Comparison of ENCODE assay signal across 12 mouse cellular contexts in genomic region chr1:193242863-193243262, GRCm38 (mm10). TPM values are rescaled to one million over a fixed set of nuclear protein-coding genes. Genes with fewer than 3 reads are reported as not detected.
DNase-seq lines count a peak whose midpoint lies in the region; ATAC-seq and TF ChIP-seq lines count a peak whose summit lies in the region.
"Had no signal": no experiment of that assay in that cellular context is flagged by ENCODE, and none has a peak within 500 bp of the region (broad histone marks: within the 10 kb centered on the region; RNA-seq: fewer than 3 reads in every experiment).

No protein-coding gene starts in this region.

- in situ Hi-C loops in CH12.LX (cut with MboI; ENCODE audit: low pct_ligation_motif_present, low pct_unique_long_range_greater_than_20kb, low sequenced_read_pairs), result no loop called here

- no peaks in the 10 kb centered on the region for H3K27me3 ChIP-seq in forebrain, embryonic 16.5 days (replicated peaks; ENCODE audit: control insufficient read depth, insufficient read depth, low read length)
- no peaks in the 10 kb centered on the region for H3K27me3 ChIP-seq in forebrain, embryonic 13.5 days
- no peaks in the 10 kb centered on the region for H3K27me3 ChIP-seq in kidney, adult 2 months (replicated peaks; ENCODE audit: control insufficient read depth, insufficient read depth, low read length)
- H3K27me3 ChIP-seq in CH12.LX (replicated peaks), result no peaks in the 10 kb centered on the region
- H3K27me3 ChIP-seq: embryonic facial prominence, embryonic 12.5 days; liver, embryonic 13.5 days had no signal

- dilution Hi-C loops in CH12.LX (cut with MboI; ENCODE audit: extremely low pct_ligation_motif_present, extremely low pct_unique_long_range_greater_than_20kb, low sequenced_read_pairs), result no loop called here

- no peak; the same call in none of the 2 replicates for TF ChIP-seq RAD21 in CH12.LX (IDR thresholded peaks at IDR 0.05; ENCODE audit: low read depth, low read length)

- DNase-seq in kidney, adult 2 months, result no peak
- no peak for DNase-seq in kidney, postnatal 14 days
- DNase-seq in CH12.LX (ENCODE audit: extremely low read depth), result peak; percentile 82
- peak; percentile 29 to 42 for DNase-seq in monocyte, adult 2 months (ENCODE audit: low read depth in 1 of 2, low spot score in 2 of 2)
- no peak for DNase-seq in frontal cortex, postnatal 25 days (ENCODE audit: low spot score in 2 of 2)
- DNase-seq in c-Kit-positive CD71-positive TER-119-positive erythroid progenitor cells, embryonic 14.5 days (ENCODE audit: low spot score), result no peak
- DNase-seq: liver, embryonic 13.5 days; midbrain, embryonic 14.5 days had no signal

- TF ChIP-seq EP300 in CH12.LX (IDR thresholded peaks at IDR 0.05; ENCODE audit: low read length), result no peak; the same call in none of the 2 replicates

- H3K4me3 ChIP-seq in forebrain, embryonic 16.5 days (replicated peaks; ENCODE audit: low read length), result no peak overlapping the region
- no peak overlapping the region for H3K4me3 ChIP-seq in forebrain, embryonic 13.5 days
- no peak overlapping the region for H3K4me3 ChIP-seq in kidney, adult 2 months (ENCODE audit: insufficient read depth, low read depth, low read length)
- H3K4me3 ChIP-seq in CH12.LX (replicated peaks in 1 of 3; ENCODE audit: low read depth in 2 of 3, low read length in 2 of 3, poor library complexity in 1 of 3), result no peak overlapping the region
- H3K4me3 ChIP-seq: embryonic facial prominence, embryonic 12.5 days; liver, embryonic 13.5 days had no signal

- no peak for TF ChIP-seq POLR2A in kidney, adult 2 months (IDR thresholded peaks at IDR 0.05; ENCODE audit: low read depth, low read length)
- no peak for TF ChIP-seq POLR2A in CH12.LX (IDR thresholded peaks at IDR 0.05; ENCODE audit: low read depth, low read length)

- H3K4me1 ChIP-seq in forebrain, embryonic 16.5 days (replicated peaks; ENCODE audit: control insufficient read depth, insufficient read depth, low read length), result peaks cover 12% of the 10 kb centered on the region
- 0 out of 2 replicates have a peak, but pooled peaks cover 4% of the 10 kb centered on the region for H3K4me1 ChIP-seq in forebrain, embryonic 13.5 days
- peaks cover 6% of the 10 kb centered on the region; the same call in 1 of the 2 replicates for H3K4me1 ChIP-seq in kidney, adult 2 months (ENCODE audit: control insufficient read depth, insufficient read depth, low read length)
- H3K4me1 ChIP-seq in CH12.LX (ENCODE audit: control insufficient read depth in 1 of 2, insufficient read depth in 2 of 2), result peaks cover 16 to 48% of the 10 kb centered on the region in 2 experiments
- H3K4me1 ChIP-seq: liver, embryonic 13.5 days had no signal

- no peak for ATAC-seq in forebrain, embryonic 16.5 days
- no peak for ATAC-seq in forebrain, embryonic 13.5 days

- H3K9ac ChIP-seq in forebrain, embryonic 16.5 days (replicated peaks; ENCODE audit: low read depth, low read length), result no peak overlapping the region
- H3K9ac ChIP-seq in forebrain, embryonic 13.5 days, result no peak overlapping the region
- H3K9ac ChIP-seq in CH12.LX (ENCODE audit: insufficient read depth, low read depth), result no peak overlapping the region
- H3K9ac ChIP-seq: embryonic facial prominence, embryonic 12.5 days; liver, embryonic 13.5 days had no signal

- 43% methylated on average over 4 of the region's 4 CpGs for WGBS in forebrain, embryonic 16.5 days
- WGBS in forebrain, embryonic 13.5 days, result 41% methylated on average over 4 of the region's 4 CpGs
- WGBS in kidney, adult 2 months, result 65% methylated on average over 4 of the region's 4 CpGs

- no peaks in the 10 kb centered on the region for H3K79me2 ChIP-seq in CH12.LX (replicated peaks; ENCODE audit: control insufficient read depth, extremely low read depth, insufficient read depth, poor library complexity, severe bottlenecking)

- 0 out of 2 replicates have a peak overlapping the region, but pooled peaks have one; percentile 4 for H3K27ac ChIP-seq in forebrain, embryonic 16.5 days (ENCODE audit: low read length)
- no peak overlapping the region for H3K27ac ChIP-seq in forebrain, embryonic 13.5 days
- H3K27ac ChIP-seq in kidney, adult 2 months (ENCODE audit: insufficient read depth, low read depth, low read length), result peak overlapping the region; percentile 75
- H3K27ac ChIP-seq in CH12.LX (ENCODE audit: insufficient read depth, low read depth), result no peak overlapping the region
- H3K27ac ChIP-seq: embryonic facial prominence, embryonic 12.5 days; liver, embryonic 13.5 days had no signal

- no peak for TF ChIP-seq CTCF in kidney, adult 2 months (conservative IDR thresholded peaks at IDR 0.05; ENCODE audit: insufficient read depth, insufficient read length, low read depth, low read length)
- no peak for TF ChIP-seq CTCF in CH12.LX (conservative IDR thresholded peaks at IDR 0.05 in 1 of 2, IDR thresholded peaks at IDR 0.05 in 1 of 2; ENCODE audit: low read depth in 2 of 2, low read length in 2 of 2)

- H3K9me3 ChIP-seq in forebrain, embryonic 16.5 days (ENCODE audit: control insufficient read depth, low read length), result no peaks in the 10 kb centered on the region
- H3K9me3 ChIP-seq in forebrain, embryonic 13.5 days (replicated peaks), result no peaks in the 10 kb centered on the region
- no peaks in the 10 kb centered on the region for H3K9me3 ChIP-seq in CH12.LX (replicated peaks; ENCODE audit: low read length)
- H3K9me3 ChIP-seq: embryonic facial prominence, embryonic 12.5 days; liver, embryonic 13.5 days had no signal

- no peaks in the 10 kb centered on the region for H3K36me3 ChIP-seq in forebrain, embryonic 16.5 days (ENCODE audit: control insufficient read depth, insufficient read depth)
- H3K36me3 ChIP-seq in forebrain, embryonic 13.5 days (ENCODE audit: poor library complexity, severe bottlenecking), result no peaks in the 10 kb centered on the region
- no peaks in the 10 kb centered on the region; the same call in 1 of the 2 replicates for H3K36me3 ChIP-seq in kidney, adult 2 months (ENCODE audit: control insufficient read depth, insufficient read depth, low read length)
- H3K36me3 ChIP-seq in CH12.LX (replicated peaks in 1 of 2; ENCODE audit: control insufficient read depth in 1 of 2, insufficient read depth in 1 of 2, low read length in 1 of 2), result peaks cover 3 to 17% of the 10 kb centered on the region in 2 experiments
- H3K36me3 ChIP-seq: embryonic facial prominence, embryonic 12.5 days; liver, embryonic 13.5 days had no signal

- H3K4me2 ChIP-seq in forebrain, embryonic 16.5 days (ENCODE audit: low read length), result no peak overlapping the region
- H3K4me2 ChIP-seq in forebrain, embryonic 13.5 days, result no peak overlapping the region
- H3K4me2 ChIP-seq in CH12.LX (ENCODE audit: insufficient read depth, low read depth, poor library complexity, severe bottlenecking), result peak overlapping the region; percentile 44
- H3K4me2 ChIP-seq: embryonic facial prominence, embryonic 12.5 days; liver, embryonic 13.5 days had no signal

TF ChIP-seq in CH12.LX, 34 proteins besides CTCF, POLR2A, EP300 and RAD21 (continues in another document):
- TF ChIP-seq E2F4 (IDR thresholded peaks at IDR 0.05; ENCODE audit: insufficient replicate concordance, low read depth, low read length) (peak; percentile 90; the same call in 1 of the 2 replicates), TCF12 (IDR thresholded peaks at IDR 0.05; ENCODE audit: low read depth, low read length) (0 out of 2 replicates have a peak, but pooled peaks have one; percentile 15), ZNF384 (IDR thresholded peaks at IDR 0.05; ENCODE audit: low read depth, low read length) (no peak), ZC3H11A (IDR thresholded peaks at IDR 0.05; ENCODE audit: low read depth, low read length) (no peak), JUN (IDR thresholded peaks at IDR 0.05; ENCODE audit: insufficient read depth, low read depth, low read length) (no peak), ZMIZ1 (IDR thresholded peaks at IDR 0.05; ENCODE audit: low read depth, low read length) (no peak), MXI1 (IDR thresholded peaks at IDR 0.05; ENCODE audit: low read depth, low read length) (no peak), ELF1 (IDR thresholded peaks at IDR 0.05; ENCODE audit: low read depth, low read length) (0 out of 2 replicates have a peak, but pooled peaks have one; percentile 41), RCOR1 (conservative IDR thresholded peaks at IDR 0.05; ENCODE audit: low read depth, low read length) (no peak), KAT2A (IDR thresholded peaks at IDR 0.05; ENCODE audit: insufficient replicate concordance, low read length) (no peak), MAZ (IDR thresholded peaks at IDR 0.05; ENCODE audit: low read depth, low read length) (no peak), MAX (IDR thresholded peaks at IDR 0.05; ENCODE audit: low read length) (no peak)

RNA-seq across cellular contexts. Expression of gene Hsd11b1, which starts 21.0 kb away (rescaled TPM):
- 0.42 and 1.1 TPM in 2 replicates for polyA plus RNA-seq in forebrain, embryonic 16.5 days (2015; fragmentation: Nextera tagmentation; extraction: Ambion mirVana)
- polyA plus RNA-seq in forebrain, embryonic 13.5 days (2015; fragmentation: Nextera tagmentation; extraction: Ambion mirVana), result 0.17 TPM in 1 of 2 replicates, not detected in the other
- polyA plus RNA-seq in kidney, adult 2 months (2012; rRNA removed), result 125 and 136 TPM in 2 replicates
- total RNA-seq in CH12.LX (2012; rRNA removed) (1.5 and 2.0 TPM in 2 replicates), CH12.LX (2014; rRNA removed) (4.8 and 5.7 TPM in 2 replicates)
- 5.5 and 6.3 TPM in 2 replicates for polyA plus RNA-seq in CH12.LX (2012; ENCODE audit: insufficient read length, low read depth)
- polyA plus RNA-seq: neural tube, embryonic 14.5 days had no signal

RNA-seq across cellular contexts. Expression of gene G0s2, which starts 30.2 kb away (rescaled TPM):
- 3.6 TPM in 2 replicates for polyA plus RNA-seq in forebrain, embryonic 16.5 days (2015; fragmentation: Nextera tagmentation; extraction: Ambion mirVana)
- 4.4 and 6.1 TPM in 2 replicates for polyA plus RNA-seq in forebrain, embryonic 13.5 days (2015; fragmentation: Nextera tagmentation; extraction: Ambion mirVana)
- polyA plus RNA-seq in kidney, adult 2 months (2012; rRNA removed), result 175 and 201 TPM in 2 replicates
- total RNA-seq in CH12.LX (2012; rRNA removed), result not detected in 2 replicates
- total RNA-seq in CH12.LX (2014; rRNA removed), result not detected in 2 replicates
- polyA plus RNA-seq in CH12.LX (2012; ENCODE audit: insufficient read length, low read depth), result not detected in 2 replicates

RNA-seq across cellular contexts. Expression of gene Lamb3, which starts 35.4 kb away (rescaled TPM):
- 0.32 and 0.58 TPM in 2 replicates for polyA plus RNA-seq in forebrain, embryonic 16.5 days (2015; fragmentation: Nextera tagmentation; extraction: Ambion mirVana)
- 0.32 and 0.55 TPM in 2 replicates for polyA plus RNA-seq in forebrain, embryonic 13.5 days (2015; fragmentation: Nextera tagmentation; extraction: Ambion mirVana)
- 2.7 and 4.8 TPM in 2 replicates for polyA plus RNA-seq in kidney, adult 2 months (2012; rRNA removed)
- total RNA-seq in CH12.LX (2012; rRNA removed) (10.1 and 10.2 TPM in 2 replicates), CH12.LX (2014; rRNA removed) (14.1 and 14.6 TPM in 2 replicates)
- polyA plus RNA-seq in CH12.LX (2012; ENCODE audit: insufficient read length, low read depth), result 7.8 and 12.3 TPM in 2 replicates

RNA-seq across cellular contexts. Expression of gene Traf3ip3, which starts 41.4 kb away (rescaled TPM):
- 0.51 and 1.2 TPM in 2 replicates for polyA plus RNA-seq in forebrain, embryonic 16.5 days (2015; fragmentation: Nextera tagmentation; extraction: Ambion mirVana)
- 0.58 and 1.0 TPM in 2 replicates for polyA plus RNA-seq in forebrain, embryonic 13.5 days (2015; fragmentation: Nextera tagmentation; extraction: Ambion mirVana)
- polyA plus RNA-seq in kidney, adult 2 months (2012; rRNA removed), result 0.52 and 3.2 TPM in 2 replicates
- 72.9 and 80.1 TPM in 2 replicates for total RNA-seq in CH12.LX (2012; rRNA removed)
- total RNA-seq in CH12.LX (2014; rRNA removed), result 68.8 and 76.0 TPM in 2 replicates
- polyA plus RNA-seq in CH12.LX (2012; ENCODE audit: insufficient read length, low read depth), result 60.9 and 96.4 TPM in 2 replicates

Comparison
In these comparisons a context has a peak if more than half of its experiments do, and no peak if none do; other contexts are left out.
1. H3K27ac ChIP-seq: peak in forebrain, embryonic 16.5 days (single experiment) and kidney, adult 2 months (single experiment); none in forebrain, embryonic 13.5 days (single experiment) and CH12.LX (single experiment).
2. DNase-seq: peak in CH12.LX (single experiment) and monocyte, adult 2 months (2 of 2); none in kidney, adult 2 months (single experiment), kidney, postnatal 14 days (single experiment), frontal cortex, postnatal 25 days (0 of 2) and c-Kit-positive CD71-positive TER-119-positive erythroid progenitor cells, embryonic 14.5 days (single experiment).
3. RNA of gene Hsd11b1, which starts 21.0 kb away (polyA plus RNA-seq): 125 to 136 TPM in kidney, adult 2 months; 5.5 to 6.3 TPM in CH12.LX, 0.42 to 1.1 TPM in forebrain, embryonic 16.5 days and 0.17 TPM in forebrain, embryonic 13.5 days; every median in the first group is over 10 times any median in the second.
4. RNA of gene G0s2, which starts 30.2 kb away (polyA plus RNA-seq): 175 to 201 TPM in kidney, adult 2 months; 4.4 to 6.1 TPM in forebrain, embryonic 13.5 days, 3.6 TPM in forebrain, embryonic 16.5 days and not detected in CH12.LX; every median in the first group is over 10 times any median in the second.